Mouse (Mus musculus) urinary bladder, postnatal 4 days (tissue): ENCODE results near the gene Paqr4.

Source experiments
- DNase-seq, 2 experiments: peaks; one replicate each; pipeline ENCODE4 v3.0.0; 2021 to 2022; ENCODE audit warnings: low spot score in 2 of 2

Paqr4 gene

DNA sequence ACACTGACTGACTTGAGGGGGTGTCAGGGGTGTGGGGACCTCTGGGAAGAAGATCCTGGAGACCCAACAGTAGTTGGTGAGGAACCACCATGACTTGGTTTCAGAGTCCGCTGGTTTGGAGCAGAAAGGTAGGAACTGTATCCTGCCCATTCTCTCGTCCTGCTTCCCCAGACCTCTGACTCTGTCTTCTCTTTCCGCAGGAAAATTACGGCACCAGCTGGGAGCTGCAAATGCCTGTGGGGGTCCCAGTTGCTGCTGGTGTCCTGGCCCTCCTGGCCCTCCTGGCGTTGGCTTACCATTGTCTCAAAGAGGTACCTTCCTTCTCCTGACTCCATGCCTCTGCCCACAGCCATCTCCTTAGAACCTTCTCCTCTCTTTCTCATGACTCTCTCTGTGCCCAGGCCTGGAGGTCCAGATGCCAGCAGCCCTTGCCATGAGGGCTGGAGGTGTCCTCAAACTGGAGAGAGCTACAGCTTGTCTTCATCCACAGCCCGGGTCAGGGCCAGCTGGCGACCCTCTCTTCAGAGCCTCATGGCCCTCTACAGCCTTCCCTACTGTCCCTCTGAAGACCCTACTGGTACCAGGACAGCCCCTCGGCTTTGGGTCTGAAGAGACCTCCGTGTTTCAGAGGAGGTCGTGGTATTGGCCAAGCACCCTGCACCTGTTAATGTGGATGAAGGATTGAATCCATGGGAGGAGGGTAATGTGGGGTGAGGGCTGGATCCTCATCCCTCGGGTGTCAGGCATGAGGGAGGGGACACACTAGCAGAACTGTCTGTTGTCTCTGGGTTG is 8.9 kb upstream of the Paqr4 start:
- DNase-seq = no peak

DNA sequence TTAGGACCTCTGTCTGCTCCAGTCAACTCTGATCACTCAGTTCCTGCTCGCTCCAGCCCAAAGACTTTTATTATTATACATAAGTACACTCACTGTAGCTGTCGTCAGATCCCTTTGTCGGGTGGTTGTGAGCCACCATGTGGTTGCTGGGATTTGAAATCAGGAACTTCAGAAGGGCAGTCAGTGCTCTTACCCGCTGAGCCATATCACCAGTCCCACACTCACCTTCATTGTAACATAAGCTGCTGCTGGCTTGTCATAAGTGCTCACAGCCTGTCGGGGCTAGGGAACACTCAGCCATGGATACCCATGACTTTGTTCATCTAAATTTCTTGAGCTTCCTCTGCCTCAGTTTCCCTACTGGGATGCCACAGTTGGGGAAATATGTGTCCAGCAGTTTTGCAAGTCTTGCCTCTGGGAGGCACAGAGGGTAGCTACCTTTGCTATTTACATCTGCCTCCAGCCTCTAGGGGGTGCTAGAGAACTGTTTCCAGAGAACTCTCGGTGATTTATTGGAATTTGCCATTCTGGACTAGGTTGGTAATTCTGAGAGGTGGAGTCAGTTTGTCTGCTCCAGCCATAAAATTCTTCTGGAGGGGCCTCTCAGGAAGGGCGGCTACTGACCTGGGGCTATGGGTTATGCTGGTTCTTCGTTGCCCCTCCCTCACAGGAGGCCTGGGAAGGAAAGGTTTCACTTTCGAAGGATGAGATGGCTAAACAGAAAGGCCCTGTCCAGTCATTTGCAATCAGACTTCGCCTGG is 8.1 kb upstream of the Paqr4 start:
- no peak for DNase-seq

DNA sequence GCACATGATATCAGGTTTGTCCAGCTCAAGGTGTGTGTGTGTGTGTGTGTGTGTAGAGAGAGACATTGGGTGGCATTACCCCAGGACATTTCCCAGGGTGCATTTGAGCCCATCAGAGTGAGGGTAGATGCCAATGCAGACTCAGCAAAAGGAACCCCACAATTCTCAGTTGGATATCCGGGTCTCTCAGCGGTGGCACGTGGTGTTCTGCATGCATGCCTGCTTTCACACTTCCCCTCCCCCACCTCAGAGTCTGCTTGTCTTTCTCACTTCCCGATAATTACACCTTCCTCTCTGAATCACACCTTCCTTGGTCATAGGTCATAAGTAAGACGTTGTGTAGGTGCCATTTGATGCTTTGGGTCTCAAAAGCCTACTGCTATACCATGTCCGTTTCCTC is 7.4 kb upstream of the Paqr4 start:
- DNase-seq = no peak

DNA sequence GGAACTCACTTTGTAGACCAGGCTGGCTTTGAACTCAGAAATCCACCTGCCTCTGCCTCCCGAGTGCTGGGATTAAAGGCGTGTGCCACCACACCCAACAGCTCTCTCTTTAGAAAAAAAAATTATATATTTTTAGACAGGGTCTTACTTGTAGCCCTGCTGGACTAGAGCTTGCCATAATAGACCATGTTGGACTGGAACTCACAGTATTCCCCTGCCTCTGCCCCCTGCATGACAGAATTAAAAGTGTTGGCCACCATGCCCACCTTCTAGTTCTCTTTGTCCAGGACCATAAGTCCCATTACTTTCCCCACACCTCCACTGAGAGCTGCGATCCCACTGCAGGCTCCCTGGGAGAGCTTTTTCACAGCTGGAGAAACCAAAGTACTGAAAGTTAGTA is 6.8 kb upstream of the Paqr4 start:
- no peak for DNase-seq

DNA sequence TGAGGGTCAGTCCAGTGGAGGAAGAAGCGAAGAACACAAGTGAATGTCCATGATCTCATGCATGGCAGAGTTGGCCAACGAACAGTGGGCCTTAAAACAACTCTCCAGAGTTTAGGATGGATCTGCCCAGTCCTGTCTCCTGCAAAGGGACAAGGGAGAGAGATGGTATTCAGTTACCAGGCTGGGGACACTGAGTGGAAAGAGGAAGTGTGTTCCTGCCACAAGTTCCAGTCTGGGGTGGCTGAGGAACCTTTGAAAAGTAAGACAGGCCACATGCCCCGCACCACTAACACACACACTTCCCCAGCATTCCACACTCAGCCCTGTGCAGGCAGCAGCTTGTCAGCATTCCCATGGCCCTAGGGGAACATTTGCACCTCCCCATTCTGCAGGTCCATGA is 6.1 kb upstream of the Paqr4 start:
- DNase-seq = no peak

DNA sequence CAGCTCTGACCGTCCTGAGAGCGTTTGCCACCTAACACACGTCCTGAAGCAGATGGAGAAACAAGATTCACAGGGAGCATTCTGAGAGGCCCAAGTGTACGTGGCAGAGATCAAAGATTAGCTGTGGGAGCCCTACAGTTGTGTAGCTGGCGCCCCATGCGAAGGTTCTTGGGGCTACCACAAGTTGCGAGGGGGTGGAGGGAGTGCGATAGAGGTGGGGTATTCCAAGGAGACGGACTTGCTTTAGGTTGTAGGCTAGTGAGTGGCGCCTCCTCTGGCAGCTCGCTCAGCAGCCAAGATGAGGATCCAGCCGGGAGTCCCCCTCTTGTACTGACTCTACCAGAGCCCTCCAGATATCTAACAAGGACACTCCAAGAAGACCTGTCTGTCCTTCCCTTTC is 5.6 kb upstream of the Paqr4 start:
- DNase-seq = no peak

DNA sequence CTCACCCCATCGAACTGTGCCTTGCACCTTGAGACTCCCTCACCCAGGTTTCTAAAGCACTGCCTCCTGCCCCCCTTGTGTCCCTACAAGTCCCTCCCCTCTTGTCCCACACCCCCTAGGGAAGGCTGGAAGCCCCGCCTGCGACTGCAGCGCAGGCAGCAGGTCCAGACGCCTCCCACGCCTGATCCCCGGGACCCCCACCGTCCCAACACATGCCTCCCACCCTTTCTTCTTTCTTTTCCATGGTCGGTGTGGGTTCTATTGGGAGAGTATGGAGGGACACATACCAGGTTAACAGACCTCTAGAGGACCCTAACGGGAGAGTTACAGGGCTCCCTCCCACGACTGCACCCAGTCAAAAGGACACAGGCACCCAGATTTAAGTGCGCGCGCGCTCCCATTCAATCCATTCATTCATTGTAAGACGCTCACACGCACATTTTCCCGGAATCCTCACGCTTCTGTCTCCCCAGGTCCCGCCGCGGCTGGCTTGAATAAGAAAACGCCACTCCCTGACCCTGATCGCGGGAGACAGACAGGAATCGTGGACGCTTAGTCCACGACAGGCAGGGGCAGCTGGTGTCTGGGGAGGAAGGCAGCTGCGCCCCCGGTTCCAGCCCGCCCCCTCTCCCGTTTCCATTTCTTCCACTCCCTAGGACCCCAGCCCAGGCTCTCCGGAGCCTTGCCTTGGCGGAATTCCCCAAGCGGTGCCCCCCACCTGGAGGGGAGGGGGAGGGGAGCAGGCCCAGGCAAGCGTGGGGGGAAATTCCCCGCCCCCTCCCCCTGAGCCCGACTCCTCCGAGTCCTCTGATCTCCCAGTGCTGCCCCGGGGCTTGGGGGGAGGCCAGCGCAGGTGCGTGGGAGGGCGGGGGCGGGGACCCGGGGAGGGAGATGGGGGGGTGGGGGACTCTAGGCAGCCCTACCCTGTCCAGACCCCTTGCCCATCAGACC is 4.9 kb upstream of the Paqr4 start, which contains the start of gene Kremen2:
Gene Kremen2, minus strand, starts transcription at position 533 of the 951 bp plus-strand sequence.
- no peak for DNase-seq

DNA sequence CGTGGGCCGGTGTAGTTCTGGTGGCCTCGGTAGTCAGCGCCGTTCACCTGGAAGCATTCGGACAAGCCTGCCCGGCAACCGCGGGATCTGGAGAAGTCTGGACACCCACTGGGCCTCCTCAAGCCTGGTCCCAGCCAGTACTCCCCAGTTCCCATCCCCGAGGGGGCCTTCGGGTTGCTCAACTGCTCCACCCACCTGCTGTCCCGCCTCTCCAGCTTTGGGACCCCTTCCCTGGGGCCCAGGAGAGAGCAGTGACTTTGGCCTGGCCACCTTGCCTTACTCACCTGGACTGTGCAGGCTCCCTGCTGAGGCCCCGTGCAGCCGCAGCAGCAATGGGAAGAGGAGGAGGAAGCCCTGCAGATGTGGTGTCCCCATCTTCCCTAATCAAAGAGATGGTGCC is 4.0 kb upstream of the Paqr4 start:
- DNase-seq = no peak

DNA sequence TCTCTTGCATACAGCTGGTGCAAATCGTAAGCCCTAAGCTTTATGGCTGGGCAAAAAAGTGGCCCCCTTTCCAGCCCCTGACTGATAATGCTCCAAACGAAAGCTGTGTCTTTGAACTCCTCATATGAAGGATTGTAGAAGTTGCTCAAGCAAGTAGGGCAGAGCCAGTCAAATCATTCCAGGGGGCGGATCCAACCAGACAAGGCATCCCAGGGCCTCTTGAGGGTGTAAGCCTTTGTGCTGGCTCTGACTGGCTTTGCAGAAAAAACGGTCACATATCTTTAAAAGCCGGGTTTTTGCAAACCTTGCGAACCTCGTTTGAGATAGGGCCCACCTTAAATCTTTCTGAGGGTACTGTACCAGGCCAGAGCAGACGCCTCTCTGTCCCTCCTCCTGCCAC is 3.4 kb upstream of the Paqr4 start:
- no peak for DNase-seq

DNA sequence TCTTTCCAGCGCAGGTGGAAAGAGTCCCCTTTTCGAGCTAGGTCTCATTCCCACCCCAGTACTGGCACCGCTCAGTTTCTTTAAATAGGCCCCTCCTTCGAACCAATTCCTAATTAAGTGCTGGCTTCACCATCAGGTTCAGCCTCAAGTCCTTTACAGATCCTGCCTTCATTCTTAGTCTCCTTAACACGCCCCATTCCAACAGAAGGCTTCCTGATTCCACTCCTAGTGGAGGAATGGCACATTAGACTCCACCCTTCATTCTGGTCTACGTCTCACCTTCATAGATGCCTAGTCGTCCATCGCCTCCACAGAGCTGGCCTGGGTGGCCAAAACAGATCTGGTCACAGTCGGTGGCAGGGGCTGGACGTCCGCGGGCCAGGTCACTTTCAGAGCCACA is 2.3 kb upstream of the Paqr4 start:
- no peak for DNase-seq

DNA sequence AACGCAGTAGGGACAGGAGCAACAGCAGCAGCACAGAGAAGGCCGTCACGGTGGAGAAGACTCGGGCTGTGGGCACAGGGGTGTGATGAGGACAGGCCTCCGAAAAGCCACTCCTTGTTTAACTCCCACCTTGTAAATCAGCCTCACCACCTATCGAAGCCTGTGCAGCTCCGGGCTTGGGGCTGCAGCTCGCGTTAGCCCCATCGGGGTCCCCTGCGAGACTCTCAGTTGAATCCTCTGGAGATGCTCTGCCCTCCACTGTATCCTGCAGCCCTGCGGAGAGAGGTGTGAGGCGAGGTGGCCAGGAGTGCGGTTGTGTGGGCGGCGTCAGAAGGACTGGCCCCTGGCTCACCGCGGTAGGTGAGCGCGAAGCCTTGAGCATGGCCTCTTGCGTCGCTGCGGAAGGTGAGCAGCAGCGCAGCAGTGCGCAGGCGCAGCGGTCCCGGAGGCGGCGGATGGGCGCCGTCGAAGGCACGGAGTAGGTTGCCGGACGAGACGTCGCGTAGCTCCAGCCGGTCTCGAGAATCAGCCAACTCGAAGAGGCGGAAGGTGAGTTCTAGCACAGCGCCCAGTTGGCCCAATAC is 1.6 kb upstream of the Paqr4 start:
- DNase-seq = no peak

DNA sequence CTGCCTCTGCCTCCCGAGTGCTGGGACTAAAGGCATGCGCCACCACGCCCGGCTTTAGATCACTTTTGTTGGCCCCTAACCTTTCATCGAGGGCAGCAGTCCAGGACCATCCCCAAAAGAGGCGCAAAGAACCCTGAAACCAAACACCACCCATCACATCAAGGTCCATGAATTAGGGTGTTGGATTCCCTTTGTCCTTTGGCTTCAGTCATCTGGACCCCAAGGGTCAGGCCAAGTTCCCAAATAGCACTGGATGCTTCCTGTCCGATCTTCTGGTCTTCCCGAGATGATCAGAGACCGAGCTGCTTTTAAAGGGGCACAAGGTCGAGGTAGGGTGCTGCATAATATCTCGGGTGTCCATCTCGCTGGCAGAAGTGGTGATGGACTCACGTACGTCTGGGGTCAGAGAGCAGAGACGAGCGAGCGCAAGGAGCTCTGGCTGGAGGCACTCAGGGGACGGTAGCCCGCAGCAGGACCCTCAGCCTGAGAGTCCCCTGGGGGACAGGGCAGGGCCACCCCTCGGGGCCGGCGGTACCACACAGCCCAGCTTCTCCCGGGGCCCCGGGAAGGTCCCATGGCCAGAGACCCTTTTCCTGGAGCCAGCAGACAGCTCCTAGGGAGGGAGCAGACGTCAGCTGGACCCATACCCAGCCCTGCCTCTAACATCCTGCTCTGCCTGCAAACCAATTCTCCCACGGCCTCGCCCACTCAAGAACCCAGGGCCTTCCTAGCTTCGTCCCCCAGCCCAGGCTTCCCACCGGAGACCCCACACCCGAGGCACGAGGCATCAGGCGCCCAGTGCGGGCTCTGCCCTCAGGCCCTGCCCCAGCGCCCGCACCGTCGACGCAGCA is 917 bp upstream of the Paqr4 start:
- no peak for DNase-seq

DNA sequence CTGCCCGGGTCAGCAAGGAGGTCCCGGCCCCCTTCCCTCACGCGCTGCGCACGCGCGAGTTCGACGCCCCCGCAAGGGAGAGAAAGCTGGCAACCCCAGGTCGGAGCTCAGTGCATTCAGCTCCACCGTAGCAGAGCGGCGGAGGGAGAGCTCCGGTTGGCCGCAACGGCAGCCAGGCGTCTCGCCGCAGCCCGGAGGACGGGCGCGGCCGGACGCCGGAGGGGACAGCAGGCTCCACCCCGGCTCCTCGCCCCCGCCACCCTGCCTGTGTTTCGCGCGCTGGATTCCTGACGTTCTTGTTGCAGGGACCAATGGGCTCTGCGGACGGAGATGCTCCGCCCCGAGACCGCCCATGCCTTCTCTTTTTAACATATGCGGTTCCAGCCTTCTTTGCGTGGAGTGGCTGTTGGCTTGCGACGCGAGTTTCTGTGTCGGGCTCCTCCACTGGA is 507 bp downstream of the Paqr4 start:
- DNase-seq = peak; percentile 85 to 87

DNA sequence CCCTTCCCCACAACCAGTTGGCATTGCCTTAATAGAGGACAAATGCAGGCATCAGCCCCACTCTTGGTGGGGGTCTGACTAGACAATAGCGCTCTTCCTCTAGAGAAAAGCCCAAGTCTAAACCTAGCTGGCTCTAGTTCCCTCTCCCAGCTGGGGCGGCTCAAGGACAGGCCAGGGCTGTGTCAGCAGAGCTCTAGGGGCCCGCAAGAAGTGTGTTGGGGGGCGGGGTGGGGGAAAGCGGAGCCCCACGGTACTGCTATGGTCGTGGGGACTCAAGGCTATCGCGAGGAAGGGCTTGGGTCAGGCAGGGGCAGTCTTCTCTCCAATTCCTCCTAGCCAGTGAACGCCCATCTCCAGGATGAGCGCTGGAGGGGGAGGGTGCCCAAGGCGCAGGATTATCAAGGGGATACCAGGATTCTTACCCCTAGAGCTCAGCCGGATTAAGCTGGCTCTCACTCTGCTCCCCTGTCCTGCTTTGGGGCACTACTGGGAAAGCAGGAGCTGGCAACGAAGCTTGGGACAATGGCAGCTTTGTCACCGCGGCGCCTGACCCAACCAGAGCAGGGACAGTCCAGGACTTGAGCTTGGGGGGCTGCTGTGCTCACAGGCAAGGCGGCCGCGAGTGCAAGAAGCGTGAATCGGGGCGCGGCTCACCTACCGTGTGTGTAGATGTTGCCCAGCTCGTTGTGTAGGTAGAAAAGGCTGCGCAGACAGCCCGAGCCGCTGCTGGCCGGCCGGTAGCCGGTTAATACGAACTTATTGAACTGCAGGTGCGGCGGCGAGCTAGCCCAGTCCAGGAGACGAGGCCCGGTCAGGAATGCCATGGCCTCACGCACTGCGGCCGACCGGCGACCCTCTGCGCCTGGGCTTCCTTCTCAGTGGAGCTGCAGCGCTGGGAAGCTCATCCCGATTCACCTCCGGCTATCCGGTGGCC is 1.2 kb downstream of the Paqr4 start:
- no peak for DNase-seq

DNA sequence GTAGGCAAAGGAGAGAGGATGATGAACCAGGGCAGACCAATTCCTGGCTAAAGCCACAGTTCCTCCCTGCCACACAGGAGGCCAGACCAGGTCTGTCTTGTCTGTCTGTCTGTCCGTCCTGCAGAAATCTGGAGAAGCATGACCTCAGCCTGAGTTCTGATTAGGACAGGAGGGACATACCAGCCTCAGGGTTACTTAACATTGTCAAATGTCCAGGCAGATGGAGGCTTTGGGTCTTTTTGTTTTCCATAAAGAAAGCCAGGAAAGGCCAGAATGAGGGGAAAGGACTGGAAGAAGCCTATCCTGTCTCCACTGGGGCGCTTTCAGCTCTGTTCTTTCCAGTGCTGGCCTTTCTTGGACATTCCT is 1.8 kb downstream of the Paqr4 start:
- DNase-seq = no peak

DNA sequence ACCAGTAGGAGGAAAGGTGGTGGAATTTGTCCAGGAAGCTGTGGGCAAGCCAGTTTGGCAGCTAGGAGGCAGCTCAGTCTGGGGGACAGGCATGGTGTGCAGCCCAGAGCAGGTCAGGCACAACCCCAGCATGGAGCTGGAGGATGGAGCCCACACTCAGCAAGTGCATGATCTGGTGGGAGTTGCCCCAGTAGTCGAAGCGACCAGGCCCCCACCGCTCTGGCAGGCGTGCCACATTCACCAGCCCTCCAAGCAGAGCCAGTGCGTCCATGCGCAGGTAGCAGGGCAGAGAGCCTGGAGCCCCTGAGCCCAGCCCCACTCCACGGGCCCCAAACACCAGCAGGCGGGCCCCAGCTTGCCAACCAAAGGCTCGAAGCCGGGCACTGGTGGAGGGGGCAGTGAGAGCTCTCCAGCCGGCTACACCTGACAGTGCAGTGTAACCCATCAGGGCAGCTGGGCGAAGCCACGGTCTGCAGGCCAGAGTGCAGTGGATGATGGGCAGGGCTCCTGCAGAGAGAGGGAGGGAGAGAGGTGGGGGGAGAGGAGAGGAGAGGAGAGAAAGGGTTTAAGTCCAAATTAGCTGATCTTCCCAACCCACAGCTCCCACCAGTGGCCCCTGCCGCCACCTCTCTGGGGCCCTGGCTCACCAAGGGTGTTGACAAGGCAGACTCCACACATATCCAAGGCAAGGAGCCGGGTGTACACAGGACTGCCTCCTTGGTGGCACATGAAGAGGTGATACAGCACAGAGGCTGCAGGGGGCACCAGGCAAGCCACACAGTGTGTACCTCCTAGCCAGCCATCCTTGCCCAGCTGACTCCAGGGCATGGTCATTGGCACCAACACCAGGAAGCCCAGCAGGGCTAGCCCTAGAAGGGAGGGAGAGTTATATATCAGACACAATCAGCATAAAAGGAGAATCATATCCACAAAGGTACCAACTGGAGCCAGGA is 2.9 kb downstream of the Paqr4 start:
- no peak for DNase-seq

DNA sequence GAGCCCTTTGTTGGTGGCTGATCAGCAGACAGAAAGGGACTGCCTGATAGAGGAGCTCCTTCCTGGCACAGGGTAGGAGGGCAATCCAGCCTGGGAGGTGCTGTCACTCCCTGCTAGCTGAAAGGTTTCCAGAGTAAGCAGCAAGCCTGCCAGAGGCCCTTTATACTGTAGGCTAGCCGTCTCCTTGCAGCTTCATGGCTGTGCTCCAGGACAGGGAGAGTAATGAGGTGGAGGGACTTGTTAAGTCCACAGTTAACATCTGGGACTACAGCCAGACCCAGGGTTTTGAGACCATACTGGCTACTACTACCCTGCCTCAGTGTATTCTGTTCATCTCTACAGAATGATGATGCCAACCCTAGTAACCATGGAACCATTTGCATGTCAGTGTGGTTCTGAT is 6.3 kb downstream of the Paqr4 start:
- no peak for DNase-seq

DNA sequence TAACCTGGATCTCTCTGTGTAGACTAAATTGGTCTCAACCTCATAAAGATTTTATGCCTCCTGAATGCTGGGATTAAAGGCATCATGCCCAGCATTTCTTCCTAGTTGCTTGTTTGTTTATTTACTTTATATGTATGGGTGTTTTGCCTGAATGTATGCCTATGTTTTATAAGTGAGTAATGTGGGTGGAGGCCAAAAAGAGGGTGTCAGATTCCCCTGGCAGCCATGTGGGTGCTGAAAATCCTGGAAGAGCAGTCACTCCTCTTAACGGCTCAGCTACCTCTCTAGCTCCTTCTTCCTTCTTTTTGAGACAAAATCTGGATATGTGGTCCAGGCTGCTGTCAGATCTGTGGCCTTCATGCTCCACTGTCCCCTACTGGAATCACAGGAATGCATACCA is 10.2 kb downstream of the Paqr4 start:
- no peak for DNase-seq

DNA sequence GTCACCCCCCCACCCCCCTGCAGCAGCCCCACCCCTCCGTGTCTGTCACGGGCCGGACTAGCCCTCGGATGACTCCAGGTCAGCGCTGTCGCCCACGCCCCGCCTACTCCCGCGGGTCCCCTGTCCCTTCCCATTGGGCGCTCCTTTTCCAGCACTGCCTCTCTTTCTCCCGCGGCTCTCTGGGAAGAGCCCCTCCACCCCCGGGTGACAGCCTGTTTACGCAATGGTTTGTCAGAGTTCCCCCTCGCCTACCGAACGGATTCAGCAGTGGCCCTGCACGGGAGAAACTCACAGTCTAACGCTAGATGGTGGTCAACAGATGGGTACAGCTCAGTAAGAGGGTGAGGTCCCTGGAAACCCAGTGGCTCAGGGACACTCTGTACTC is 13.9 kb downstream of the Paqr4 start:
- DNase-seq = peak; percentile 75 to 81
